Mouse (Mus musculus): ENCODE results near the gene Alk.

GRCm38 (mm10) chr17:72039176-72039948 is 565.1 kb downstream of the Alk start:
- TF ChIP-seq POLR2A (IDR thresholded peaks at IDR 0.05; ENCODE audit: control insufficient read depth in 1 of 2, insufficient read depth in 1 of 2, low read depth in 1 of 2, low read length in 2 of 2, poor library complexity in 1 of 2), result no peak
- TF ChIP-seq ETS1 (IDR thresholded peaks at IDR 0.05; ENCODE audit: low read depth, low read length), result no peak
- TF ChIP-seq CHD1 (IDR thresholded peaks at IDR 0.05; ENCODE audit: low read depth, low read length), result no peak
- TF ChIP-seq ZKSCAN1 (IDR thresholded peaks at IDR 0.05; ENCODE audit: low read depth, low read length), result no peak
- no peak for TF ChIP-seq CHD2 (IDR thresholded peaks at IDR 0.05; ENCODE audit: low read length)
- TF ChIP-seq CTCF (IDR thresholded peaks at IDR 0.05 in 2 of 3, conservative IDR thresholded peaks at IDR 0.05 in 1 of 3; ENCODE audit: control insufficient read depth in 1 of 3, insufficient read depth in 1 of 3, low read depth in 2 of 3, low read length in 3 of 3, poor library complexity in 1 of 3, severe bottlenecking in 1 of 3), result no peak
- TF ChIP-seq TBP (IDR thresholded peaks at IDR 0.05; ENCODE audit: low read depth, low read length), result no peak
- TF ChIP-seq MAZ (IDR thresholded peaks at IDR 0.05; ENCODE audit: low read depth, low read length), result no peak
- no peak for TF ChIP-seq TAL1 (IDR thresholded peaks at IDR 0.05; ENCODE audit: low read length)

Data from MEL (cell line).